Mouse (Mus musculus): ENCODE results near the gene Nck2.
A peak's percentile ranks its signal among the peaks of the same experiment; 100 is the strongest.
"Not testable (repeated sequence)": the region's sequence is repeated elsewhere in the genome, so short reads cannot be mapped to it uniquely, and the experiment has no call there.

The Nck2 gene

DNA sequence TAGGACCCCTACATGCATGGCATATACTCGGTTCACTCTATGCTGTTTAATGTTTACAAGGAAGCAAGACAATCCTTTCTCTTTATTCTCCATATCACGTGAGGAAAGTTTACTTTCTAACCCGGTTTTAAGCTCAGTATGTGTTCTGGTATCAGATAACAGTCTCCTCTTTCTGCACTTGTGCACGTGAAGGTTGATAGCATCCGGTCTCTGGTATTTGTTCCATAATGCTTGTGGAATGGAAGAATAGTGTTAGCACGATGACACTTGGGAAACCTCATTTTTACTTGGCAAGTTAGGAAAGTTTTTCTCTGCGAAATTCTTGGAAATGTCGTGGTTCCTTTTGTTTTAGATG is 58.4 kb downstream of the Nck2 start:
- no peak for DNase-seq

DNA sequence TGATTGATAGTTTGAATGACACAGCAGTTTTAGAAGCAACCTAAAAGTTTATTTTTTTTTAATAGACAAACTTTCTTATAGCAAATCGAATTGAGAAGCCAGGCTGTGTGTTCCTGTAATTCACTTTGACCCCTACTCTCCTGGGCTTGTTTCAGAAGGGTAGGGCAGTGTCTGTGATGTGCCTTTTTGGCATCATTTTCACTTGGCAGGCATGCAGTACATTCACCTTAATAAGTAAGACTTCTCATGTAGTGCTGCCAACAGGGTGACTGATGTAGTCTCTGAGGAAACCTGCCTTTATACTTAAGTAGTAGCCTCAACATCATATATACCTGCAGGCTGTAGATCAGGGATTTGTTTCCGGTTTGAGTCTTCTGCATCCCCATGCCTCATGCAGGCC is 58.9 kb downstream of the Nck2 start:
- DNase-seq: no peak

DNA sequence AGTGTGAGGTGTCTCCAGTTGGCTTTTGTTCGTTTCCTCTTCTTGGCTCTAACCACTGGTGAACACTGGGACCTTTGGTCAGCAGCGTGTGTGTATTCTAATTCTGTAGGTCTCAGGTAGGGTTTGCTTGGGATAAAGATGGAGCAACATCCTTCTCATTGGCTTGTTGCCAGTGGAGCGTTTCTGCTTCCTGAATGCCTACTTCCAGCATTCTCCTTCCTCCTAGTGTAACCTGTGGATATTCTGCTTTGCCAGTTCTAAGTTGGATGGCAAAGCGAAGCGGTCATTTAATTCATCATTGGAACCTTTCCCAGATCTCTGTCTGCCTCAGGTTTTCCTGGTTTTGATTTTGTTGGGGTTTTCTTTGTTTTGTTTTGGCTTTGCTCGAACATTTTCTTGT is 59.3 kb downstream of the Nck2 start:
- DNase-seq: no peak

DNA sequence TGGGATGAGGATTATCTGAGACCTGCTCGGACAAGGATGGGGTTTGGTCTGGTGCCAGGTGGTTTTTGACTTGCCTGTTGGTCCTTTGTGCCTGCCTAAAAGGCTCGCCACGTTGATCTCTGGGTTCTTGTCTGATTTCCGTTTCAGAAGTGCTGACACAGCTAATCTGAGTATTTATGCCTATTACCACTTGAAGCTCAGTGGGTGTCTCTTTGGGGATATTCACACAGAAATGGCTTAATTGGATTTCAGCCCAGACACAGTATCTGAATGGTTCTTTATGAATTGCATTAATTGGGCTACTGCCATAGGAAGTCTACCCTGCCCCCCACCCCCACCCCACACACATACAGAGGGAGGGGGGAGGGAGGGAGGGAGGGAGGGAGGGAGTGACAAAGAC is 59.9 kb downstream of the Nck2 start:
- no peak for DNase-seq

DNA sequence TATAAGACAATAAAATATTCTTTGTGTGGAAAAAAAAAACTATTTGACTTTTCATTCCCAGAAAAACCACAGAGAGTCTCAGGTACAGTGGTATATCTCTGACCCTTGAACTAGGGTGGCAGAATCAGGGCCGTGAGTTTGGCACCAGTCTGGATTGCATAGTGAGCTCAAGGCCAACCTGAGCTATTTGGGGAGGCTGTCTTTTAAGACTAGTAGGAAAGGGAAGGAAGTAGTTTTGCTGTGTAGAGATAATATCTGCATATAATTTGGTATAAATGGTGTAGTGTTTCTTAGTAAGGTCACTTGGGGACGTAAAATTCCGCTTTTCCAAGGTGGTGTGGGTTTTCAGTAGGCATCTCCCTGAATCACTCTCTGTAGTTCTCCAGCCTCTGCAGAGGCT is 62.3 kb downstream of the Nck2 start:
- DNase-seq: no peak

DNA sequence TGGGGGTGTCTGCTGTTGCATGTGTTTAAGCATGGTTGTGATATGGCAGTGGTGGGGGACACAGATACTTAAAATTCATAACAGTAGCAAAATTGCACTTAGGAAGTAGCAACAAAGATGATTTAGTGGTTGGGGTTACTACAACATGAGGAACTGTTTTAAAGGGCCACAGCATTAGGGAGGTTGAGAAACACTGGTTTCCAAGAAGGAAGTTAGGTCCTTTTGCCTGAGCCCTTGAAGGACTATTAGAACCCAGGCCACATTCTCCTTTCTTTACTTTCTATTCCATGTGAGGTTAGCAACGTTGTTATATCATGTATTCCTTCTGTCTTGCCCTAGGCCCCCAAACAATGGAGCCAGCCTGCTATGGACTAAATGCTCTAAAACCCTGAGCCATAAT is 63.4 kb downstream of the Nck2 start:
- no peak for DNase-seq

DNA sequence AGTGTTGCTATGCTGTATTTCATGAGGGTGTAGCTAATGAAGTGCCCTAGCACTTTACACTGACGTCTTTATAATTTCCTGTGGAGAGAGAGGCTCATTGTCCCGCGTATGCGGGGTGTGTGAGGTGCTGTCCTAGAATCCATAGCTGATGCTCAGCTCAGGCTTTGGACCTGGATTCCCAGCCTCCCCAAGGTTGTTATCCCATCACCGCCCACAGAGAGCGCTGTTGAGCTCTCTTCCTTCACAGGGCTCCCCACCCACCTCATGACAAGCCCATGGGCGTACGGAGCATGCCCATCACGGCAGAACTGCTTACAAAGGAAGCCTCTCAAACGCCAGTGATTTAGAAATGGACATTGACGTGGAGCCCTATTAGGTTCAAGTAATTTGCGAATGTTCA is 66.9 kb downstream of the Nck2 start:
- DNase-seq: no peak

DNA sequence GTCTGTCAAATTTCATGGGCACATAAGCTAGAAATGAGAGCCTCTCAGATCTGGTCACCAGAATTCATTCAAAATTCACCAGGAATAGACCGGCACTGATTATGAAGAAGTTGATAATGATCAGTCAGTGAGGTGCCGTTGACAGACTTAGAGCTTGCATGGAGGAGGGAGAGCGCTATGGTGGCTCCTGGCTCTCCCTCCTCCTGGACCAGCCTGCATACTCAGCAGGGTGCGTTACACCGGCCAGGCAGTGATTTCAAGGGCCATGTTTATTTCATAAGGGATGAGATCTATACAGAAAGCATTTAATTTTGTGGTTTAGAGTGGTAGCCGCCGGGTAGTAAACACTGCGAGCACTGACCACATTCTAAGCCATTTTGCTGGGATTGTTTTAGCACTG is 67.3 kb downstream of the Nck2 start:
- no peak for DNase-seq

DNA sequence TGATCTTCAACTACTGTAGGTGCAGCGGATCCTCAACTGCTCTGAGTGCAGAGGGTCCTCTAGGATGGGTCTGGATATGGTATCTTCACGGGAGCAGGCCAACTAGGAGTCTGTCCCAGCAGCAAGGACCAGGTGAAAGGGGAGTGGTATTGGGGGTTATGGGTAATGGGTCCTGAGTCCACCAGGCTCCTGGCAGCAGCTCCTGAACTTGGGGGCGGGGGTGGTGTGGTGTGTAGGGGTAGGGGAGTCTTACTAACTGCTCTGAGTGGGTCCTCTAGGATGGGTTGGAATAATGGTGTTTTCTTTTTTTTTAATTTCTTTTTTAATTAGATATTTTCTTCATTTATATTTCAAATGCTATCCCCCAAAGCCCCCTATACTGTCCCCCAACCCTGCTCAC is 73.0 kb downstream of the Nck2 start:
- no peak for DNase-seq

DNA sequence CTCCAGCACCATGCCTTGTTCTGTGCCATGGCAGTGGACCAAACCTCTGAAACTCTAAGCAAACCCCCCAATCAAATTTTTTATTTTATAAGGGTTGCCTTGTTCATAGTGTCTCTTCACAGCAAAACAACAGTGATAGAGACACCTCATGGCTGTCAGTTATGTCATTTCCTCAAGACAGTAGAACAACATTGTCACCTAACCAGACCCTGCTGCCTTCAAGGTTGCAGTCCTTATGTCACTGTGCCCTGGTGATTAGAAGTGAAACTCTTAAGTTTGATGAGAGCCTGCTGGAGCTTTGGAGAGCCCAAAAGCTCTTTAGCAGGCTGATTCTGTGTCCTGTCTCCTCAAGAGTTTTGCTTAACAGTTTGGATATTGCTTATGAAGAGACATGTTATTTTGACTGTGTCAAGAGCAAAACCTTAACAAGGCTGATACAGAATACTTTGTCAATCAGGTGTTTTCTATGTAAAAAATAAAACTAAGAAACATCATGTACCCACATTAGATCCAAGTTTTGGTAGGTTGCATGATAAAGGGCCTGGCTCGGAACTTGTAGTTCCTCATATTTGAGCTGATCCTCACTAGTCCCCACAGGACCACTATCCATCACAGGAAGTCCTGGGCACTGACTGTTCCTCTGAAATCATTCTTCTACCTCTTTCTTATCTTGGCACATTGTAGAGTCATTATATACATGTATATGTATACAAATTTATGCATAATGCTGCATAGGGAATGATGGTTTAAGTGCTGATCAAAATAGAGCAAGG is 76.0 kb downstream of the Nck2 start:
- no peak for DNase-seq

DNA sequence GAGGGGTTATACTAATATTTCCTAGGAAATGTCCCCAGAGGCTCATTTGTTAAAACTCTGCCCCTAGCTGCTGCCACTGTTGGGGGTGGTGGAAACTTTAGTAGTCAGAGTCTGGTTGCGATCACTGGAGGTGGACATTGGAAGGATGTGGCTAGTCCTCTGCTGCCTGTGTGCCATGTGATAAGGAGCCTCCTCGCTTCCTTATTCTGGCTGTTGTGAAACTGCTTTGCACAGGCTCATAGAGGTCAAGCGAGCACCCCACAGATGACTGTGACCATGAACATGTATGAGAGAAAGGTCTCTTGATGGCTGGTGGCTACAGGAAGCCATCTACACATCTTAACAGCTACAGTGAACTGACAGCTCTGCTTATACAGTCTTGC is 76.6 kb downstream of the Nck2 start:
- DNase-seq: no peak

DNA sequence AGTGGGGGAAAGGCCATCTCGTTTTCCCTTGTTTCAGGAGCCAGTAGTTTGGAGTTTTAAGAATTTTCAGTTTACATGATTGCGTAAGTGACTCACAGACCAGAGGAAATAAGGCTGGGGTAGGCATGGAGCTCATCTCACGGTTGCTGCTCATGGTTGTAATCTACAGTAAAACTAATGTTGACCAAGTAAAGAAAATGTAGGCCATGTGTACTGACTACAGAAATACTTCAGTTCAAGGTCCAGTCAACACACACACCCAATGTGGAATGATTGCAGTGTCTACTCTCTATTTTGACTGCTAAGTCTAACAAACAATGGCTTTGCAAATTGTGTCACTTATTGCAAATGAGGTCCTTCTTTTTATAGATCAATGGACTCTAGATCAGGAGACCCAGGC is 77.1 kb downstream of the Nck2 start:
- DNase-seq: no peak

DNA sequence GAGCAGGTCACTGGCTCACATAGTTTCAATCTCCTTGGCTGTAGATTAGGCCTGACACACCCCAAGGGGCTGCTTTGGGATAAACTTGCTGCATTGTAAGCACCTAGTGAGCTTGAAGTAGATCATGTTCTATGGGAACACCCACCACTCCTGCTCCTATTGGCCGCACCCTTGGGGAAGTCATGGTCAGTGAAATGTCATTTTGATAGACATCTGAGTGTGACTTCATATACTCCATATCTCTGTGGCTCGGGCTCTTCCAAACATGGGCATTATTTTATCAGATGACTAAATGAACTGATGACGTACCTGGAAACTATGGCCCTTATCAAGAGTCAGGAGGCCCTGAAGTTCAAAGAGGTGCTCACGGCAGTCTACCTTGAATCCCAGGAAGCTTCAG is 77.6 kb downstream of the Nck2 start:
- no peak for DNase-seq

DNA sequence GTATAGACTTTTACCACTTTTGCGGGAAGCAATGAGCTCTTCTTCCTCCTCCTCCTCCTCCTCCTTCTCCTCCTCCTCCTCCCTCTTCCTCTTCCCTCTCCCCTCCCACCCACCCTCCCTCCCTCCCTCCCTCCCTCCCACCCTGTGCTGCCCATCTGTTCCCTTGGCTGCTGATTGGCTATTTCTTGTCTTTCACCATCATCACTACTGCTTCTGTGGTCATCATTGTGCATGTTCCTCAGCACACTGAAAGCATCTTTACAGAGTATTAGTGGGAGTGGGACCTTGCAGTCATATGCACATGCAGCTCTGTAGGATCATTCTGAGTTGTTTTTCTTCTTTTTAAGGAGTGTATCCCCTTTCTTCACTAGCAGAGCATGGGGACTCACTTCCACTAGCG is 78.6 kb downstream of the Nck2 start:
- DNase-seq: no peak

DNA sequence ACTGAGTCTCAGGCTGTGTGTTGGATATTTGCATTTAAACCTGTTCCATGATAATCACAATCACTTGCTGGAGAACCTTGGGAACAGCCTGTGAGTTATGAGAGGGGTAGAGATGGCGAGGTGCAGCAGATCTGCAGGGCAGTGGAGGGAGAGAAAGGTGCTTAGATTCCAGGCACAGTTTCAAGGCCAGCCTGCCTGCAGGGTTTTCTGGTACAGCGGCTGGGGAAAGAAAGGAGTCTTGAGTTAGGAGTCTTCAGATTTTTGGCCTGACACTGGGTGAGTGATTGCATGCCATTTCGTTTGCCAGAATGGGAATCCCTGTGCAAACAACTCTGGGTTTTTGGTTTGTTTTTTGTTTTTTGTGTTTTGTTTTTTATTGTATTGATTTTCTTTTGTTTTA is 80.0 kb downstream of the Nck2 start:
- no peak for DNase-seq

DNA sequence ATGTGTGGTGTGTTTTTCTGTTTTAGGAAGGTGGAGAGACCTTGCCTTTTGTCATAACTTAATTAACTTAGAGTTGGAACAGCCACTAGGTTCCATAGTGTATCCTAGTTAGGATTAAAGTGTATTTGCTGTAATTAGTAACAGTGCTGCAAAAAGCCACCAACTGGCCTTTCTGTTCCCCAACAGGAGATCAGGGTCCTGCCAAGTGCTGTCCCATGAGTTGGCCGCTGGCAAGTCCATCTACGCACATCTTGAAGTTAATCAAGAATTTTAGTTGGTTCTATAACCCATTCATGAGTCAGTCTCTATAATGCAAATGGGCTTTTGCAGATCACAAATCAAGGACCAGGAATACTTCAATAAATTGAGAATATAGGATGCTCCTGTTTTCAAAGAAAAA is 83.9 kb downstream of the Nck2 start:
- DNase-seq: no peak

DNA sequence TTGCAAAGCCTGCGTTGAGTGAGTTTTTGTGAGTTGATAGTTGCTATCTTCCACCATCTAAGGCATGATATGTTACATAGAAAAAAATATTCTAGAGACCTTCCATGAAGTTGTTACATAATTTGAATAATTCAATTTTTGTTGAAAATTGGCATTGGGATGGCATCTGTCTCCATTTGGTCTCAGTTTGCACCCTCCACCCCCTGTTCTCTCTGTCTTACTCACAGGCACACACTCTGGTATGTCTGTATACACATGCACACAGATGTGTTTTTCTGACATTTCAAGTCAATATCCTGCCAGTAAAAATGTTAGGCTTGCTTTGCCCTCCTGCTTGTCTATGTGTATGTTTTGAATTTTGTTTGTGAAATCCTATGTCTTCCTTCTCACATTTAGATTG is 84.7 kb downstream of the Nck2 start:
- no peak for DNase-seq

DNA sequence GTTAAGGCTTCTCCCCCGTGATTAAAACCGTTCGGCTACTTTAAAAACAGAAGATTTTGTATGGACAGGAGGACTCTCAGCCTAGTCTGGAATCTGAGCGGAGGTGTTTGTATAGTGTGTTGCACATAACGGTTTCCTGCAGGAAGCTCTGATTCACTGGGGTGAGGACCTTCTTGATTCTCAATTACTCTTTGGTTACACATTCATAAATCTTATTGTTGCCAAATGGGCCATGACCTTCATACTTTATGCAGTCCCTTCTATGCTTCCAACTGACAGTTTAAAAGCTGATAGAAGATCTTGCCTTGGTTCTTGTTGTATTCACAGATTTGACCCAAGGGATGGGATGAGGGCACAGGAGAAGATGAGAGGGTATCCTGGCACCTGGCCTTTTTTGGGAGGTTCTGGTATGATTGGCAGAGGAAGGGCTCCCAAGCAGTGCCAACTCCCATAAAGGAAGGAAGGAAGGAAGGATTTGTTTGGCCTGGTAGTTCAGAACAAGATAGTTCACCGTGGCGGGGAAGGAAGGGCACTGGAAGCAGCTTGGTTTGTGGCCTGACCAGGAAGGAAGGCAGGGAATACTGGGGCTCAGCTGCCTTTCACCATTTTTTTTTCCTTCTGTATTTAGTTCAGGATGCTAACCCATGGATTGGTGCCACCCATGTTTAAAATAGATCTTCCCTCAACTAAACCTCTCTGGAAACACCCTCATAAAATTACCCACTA is 86.1 kb downstream of the Nck2 start:
- DNase-seq: peak; percentile 28

DNA sequence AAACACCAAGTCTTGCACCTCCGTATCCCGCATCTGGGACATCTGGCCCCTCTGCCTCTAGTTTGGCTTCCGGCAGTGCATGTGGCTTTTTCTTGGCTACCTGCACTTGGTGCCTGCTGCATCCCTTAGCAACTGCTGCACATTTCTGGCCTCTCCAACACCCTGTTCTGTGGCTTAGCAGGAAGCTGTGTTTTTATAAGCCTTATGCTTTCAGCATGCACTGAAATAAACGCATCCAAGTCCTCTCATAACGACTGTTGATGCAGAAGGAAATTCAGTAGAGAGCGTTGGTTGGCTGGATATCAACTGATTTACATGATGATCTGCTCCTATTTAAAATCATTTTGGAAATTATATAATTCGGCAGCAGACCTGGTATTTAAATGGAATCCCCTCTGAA is 86.9 kb downstream of the Nck2 start:
- no peak for DNase-seq

DNA sequence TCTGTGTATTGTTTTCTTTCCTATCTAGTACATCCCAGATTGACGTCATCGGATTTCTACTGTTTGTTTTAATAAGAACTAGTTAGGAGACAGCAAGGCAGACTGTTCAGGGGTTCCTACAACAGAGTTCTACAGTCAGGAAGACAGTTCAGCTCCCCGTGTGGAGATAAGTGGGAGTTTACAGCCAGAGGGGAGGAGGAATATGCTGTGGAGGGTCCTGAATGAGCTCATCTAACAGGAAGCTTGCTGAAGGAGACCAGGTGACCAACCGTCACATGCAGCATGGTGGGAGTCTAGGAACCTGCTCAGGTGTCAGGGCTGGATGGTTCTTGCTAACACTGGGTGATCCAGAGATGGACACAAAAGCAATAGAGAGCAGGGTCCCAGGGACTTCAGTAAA is 87.9 kb downstream of the Nck2 start:
- DNase-seq: no peak

DNA sequence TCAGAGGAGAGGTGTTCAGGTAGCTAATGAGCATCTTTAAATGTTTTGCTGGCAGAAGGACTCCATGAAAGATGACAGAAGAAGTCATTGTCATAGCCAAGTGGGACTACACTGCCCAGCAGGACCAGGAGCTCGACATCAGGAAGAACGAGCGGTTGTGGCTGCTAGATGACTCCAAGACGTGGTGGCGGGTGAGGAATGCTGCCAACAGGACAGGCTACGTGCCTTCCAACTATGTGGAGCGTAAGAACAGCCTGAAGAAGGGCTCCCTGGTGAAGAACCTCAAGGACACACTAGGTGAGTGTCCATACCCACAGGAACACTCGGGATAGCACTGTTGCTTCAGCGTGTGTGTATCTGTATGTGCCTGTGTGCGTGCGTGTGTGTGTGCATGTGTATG is 89.1 kb downstream of the Nck2 start:
- not testable (repeated sequence) for DNase-seq

DNA sequence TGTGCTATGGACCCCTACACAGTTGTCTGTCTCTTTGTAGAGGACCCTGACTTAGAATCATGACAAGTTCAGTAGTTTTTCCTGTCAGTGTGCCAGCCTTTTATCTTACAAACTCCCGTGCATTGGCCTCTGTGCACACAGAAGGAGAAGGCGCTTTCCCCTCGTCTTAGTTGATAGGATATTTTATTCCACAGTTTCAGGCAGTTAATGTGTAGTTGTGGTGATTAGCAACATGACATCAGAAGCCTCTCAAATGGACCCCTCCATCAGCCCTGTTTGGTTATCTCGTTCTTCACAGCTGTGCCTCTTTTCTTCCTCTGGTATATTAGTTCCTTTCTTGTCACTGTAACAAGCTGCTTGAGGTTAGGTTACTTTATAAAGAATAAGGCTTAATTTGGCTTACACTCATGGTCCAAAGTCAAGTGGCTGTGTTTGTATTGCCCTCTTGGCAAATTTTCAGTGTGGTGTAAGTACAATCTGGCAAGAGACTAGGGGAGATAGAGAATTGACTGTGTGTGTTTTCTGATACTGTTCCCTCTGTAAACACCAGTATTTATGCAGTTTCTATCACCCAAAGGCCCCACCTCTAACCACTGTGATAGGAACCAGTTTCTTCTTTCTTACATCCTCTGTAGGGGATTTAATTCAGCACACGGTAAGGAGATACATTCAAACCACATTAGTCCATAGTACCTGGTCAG is 89.8 kb downstream of the Nck2 start:
- DNase-seq: no peak

DNA sequence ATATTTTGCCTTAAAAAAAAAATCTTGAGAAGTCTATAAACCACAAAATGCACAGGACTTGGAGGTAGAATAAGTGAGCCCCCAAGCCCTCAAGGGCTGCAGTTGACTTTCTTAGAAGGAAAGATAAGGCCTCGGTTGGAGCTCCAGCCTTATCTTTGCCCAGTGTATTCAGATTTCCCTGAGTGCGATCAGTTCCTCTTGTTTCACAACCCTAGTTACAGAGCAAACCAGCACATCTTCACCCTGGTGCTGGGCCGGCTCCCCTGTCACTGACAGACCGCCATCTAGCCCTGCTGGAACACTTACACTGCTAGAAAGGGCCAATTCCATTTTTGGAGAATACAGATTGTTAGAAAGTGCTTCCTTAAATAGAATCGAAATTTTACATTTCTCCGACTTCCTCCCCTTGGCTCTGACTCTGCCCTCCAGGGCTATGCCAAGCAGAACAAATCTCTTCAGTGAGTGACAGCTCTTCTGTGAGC is 91.2 kb downstream of the Nck2 start:
- DNase-seq: peak; percentile 15

DNA sequence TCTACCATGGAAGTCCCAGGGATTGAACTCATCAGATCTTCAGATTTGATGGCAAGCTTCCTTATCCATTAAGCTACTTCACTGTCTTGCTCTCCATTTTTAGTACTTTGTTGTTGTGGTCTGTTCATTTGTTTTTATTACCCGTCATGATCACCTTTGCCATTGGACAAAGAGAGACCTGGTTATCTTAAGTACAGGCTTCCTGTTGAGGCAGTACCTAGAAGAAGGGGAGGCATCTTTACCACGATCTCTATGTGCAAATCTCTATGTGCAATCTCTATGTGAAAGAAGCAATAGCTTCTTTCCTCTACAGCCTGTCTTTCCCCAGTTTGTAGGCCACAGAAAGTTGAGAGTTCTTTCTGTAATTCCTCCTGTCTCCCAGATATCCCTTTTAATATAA is 91.9 kb downstream of the Nck2 start:
- DNase-seq: no peak

Measured in lung, postnatal 14 days (tissue).